Mouse (Mus musculus): Measurements from ENCODE around the gene Prrg2. TPM values are rescaled to one million over a fixed set of nuclear protein-coding genes. Genes with fewer than 3 reads are reported as not detected.

Prrg2 gene
- total and polyA plus RNA-seq, 2 experiments = 26.1 to 74.1 TPM

- H3K4me1 ChIP-seq (ENCODE audit: control insufficient read depth, insufficient read depth, low read length) = no peaks in the 10 kb centered on the region
- whole genome bisulfite sequencing = 94% methylated on average over 14 of the region's 14 CpGs
- H3K79me2 ChIP-seq (ENCODE audit: control insufficient read depth, insufficient read depth, low read length) = peaks cover 1% of the 10 kb centered on the region
- H3K4me3 ChIP-seq (ENCODE audit: insufficient read depth, low read depth, low read length) = no peak overlapping the region
- TF ChIP-seq CTCF (IDR thresholded peaks at IDR 0.05; ENCODE audit: low read depth, low read length) (no peak), POLR2A (IDR thresholded peaks at IDR 0.05; ENCODE audit: extremely low read depth, insufficient read depth, low read length) (no peak)
- H3K36me3 ChIP-seq (ENCODE audit: control insufficient read depth, insufficient read depth, low read length) = peaks cover 11% of the 10 kb centered on the region; the same call in 1 of the 2 replicates
- H3K27me3 ChIP-seq (ENCODE audit: control insufficient read depth, insufficient read depth, low read length) = no peaks in the 10 kb centered on the region
- no peak overlapping the region for H3K27ac ChIP-seq (replicated peaks; ENCODE audit: insufficient read depth, low read depth, low read length)
- H3K9ac ChIP-seq (ENCODE audit: low read depth, low read length) = no peak overlapping the region
- no peak for DNase-seq (ENCODE audit: extremely low read depth, low read depth, low spot score)
Observed at GRCm38 (mm10) chr7:45043307-45043706, 19.2 kb downstream of the Prrg2 start.

DNA sequence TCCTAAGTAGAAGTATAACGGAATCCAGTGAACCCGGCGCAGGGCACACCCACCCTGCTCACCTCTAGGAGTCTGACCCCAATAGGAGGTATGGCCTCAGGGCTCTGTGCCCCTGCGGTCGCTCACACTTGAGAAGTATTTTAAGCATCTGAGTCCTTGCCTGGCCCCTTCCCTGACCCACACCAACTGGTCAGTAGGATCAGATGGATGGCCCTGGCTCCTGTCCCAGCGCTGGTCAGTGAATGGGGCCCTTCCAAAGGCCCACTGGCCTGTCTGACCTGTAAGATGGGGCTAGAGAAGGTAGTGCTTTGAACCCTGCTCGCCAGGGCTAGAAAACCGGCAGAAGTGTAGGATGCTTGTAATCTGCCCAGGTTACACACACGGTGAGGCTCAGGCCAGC lies 21.6 kb downstream of the Prrg2 start:
- Histone ChIP-seq H3K79me2 (ENCODE audit: control insufficient read depth, insufficient read depth, low read length) (no peaks in the 10 kb centered on the region; the same call in none of the 2 replicates), H3K4me1 (ENCODE audit: control insufficient read depth, insufficient read depth, low read length) (no peaks in the 10 kb centered on the region), H3K27me3 (ENCODE audit: control insufficient read depth, insufficient read depth, low read length) (no peaks in the 10 kb centered on the region), H3K36me3 (ENCODE audit: control insufficient read depth, insufficient read depth, low read length) (peaks cover 11% of the 10 kb centered on the region), H3K9ac (ENCODE audit: low read depth, low read length) (no peak overlapping the region), H3K27ac (replicated peaks; ENCODE audit: insufficient read depth, low read depth, low read length) (no peak overlapping the region), H3K4me3 (ENCODE audit: insufficient read depth, low read depth, low read length) (no peak overlapping the region)
- DNase-seq (ENCODE audit: extremely low read depth, low read depth, low spot score) = no peak
- TF ChIP-seq CTCF (IDR thresholded peaks at IDR 0.05; ENCODE audit: low read depth, low read length) (no peak), POLR2A (IDR thresholded peaks at IDR 0.05; ENCODE audit: extremely low read depth, insufficient read depth, low read length) (no peak)
- WGBS = 94% methylated on average over 9 of the region's 9 CpGs

GRCm38 (mm10) chr7:45038411-45038810 lies 24.1 kb downstream of the Prrg2 start:
- Histone ChIP-seq H3K27me3 (ENCODE audit: control insufficient read depth, insufficient read depth, low read length) (no peaks in the 10 kb centered on the region), H3K4me1 (ENCODE audit: control insufficient read depth, insufficient read depth, low read length) (no peaks in the 10 kb centered on the region), H3K36me3 (ENCODE audit: control insufficient read depth, insufficient read depth, low read length) (peaks cover 21% of the 10 kb centered on the region), H3K9ac (ENCODE audit: low read depth, low read length) (no peak overlapping the region), H3K79me2 (ENCODE audit: control insufficient read depth, insufficient read depth, low read length) (no peaks in the 10 kb centered on the region; the same call in 1 of the 2 replicates), H3K4me3 (ENCODE audit: insufficient read depth, low read depth, low read length) (no peak overlapping the region), H3K27ac (replicated peaks; ENCODE audit: insufficient read depth, low read depth, low read length) (no peak overlapping the region)
- WGBS = 96% methylated on average over 9 of the region's 9 CpGs
- DNase-seq (ENCODE audit: extremely low read depth, low read depth, low spot score) = no peak
- TF ChIP-seq CTCF (IDR thresholded peaks at IDR 0.05; ENCODE audit: low read depth, low read length) (no peak), POLR2A (IDR thresholded peaks at IDR 0.05; ENCODE audit: extremely low read depth, insufficient read depth, low read length) (no peak)

DNA sequence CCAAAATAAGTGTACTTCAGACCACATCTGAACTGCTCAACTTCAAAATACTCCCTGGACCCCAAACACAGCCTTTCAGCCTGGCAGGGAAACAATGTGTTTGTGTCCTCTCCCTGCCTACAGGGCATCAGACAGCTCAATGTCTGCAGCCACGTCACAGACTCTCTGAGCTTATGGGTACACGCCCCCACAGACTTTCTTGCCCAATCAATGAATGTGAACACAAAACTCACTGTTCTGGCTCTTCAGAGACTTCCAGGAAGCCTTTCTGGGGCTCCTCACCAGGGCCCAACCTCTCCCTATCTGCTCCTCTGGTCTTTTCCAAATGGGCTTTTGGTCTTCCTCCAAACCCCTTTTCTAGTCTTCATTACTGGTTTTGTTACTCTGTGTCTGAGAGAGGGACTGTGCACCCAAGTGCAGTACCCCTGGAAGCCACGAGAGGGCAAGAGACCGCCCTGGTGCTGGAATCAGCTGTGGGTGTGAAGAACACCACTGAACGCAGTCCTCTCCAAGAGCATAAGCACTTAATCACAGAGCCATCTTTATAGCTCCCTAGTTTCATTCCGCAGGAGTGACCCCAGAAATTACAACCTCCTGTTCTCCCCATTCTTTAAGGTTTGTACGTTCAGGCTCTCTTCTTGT lies 24.6 kb downstream of the Prrg2 start:
- Histone ChIP-seq H3K4me1 (ENCODE audit: control insufficient read depth, insufficient read depth, low read length) (no peaks in the 10 kb centered on the region), H3K79me2 (ENCODE audit: control insufficient read depth, insufficient read depth, low read length) (no peaks in the 10 kb centered on the region; the same call in 1 of the 2 replicates), H3K9ac (ENCODE audit: low read depth, low read length) (no peak overlapping the region), H3K27ac (replicated peaks; ENCODE audit: insufficient read depth, low read depth, low read length) (no peak overlapping the region), H3K36me3 (ENCODE audit: control insufficient read depth, insufficient read depth, low read length) (peaks cover 23% of the 10 kb centered on the region), H3K27me3 (ENCODE audit: control insufficient read depth, insufficient read depth, low read length) (no peaks in the 10 kb centered on the region), H3K4me3 (ENCODE audit: insufficient read depth, low read depth, low read length) (no peak overlapping the region)
- 64% methylated on average over 7 of the region's 7 CpGs for WGBS
- TF ChIP-seq CTCF (IDR thresholded peaks at IDR 0.05; ENCODE audit: low read depth, low read length) (peak; percentile 89), POLR2A (IDR thresholded peaks at IDR 0.05; ENCODE audit: extremely low read depth, insufficient read depth, low read length) (no peak)
- DNase-seq (ENCODE audit: extremely low read depth, low read depth, low spot score) = no peak

- 85% methylated on average over 11 of the region's 11 CpGs for WGBS
- no peak overlapping the region for H3K4me3 ChIP-seq (ENCODE audit: insufficient read depth, low read depth, low read length)
- TF ChIP-seq POLR2A (IDR thresholded peaks at IDR 0.05; ENCODE audit: extremely low read depth, insufficient read depth, low read length) (no peak), CTCF (IDR thresholded peaks at IDR 0.05; ENCODE audit: low read depth, low read length) (no peak)
- H3K36me3 ChIP-seq (ENCODE audit: control insufficient read depth, insufficient read depth, low read length) = peaks cover 20% of the 10 kb centered on the region
- DNase-seq (ENCODE audit: extremely low read depth, low read depth, low spot score) = no peak
- H3K79me2 ChIP-seq (ENCODE audit: control insufficient read depth, insufficient read depth, low read length) = no peaks in the 10 kb centered on the region
- no peaks in the 10 kb centered on the region for H3K27me3 ChIP-seq (ENCODE audit: control insufficient read depth, insufficient read depth, low read length)
- no peaks in the 10 kb centered on the region for H3K4me1 ChIP-seq (ENCODE audit: control insufficient read depth, insufficient read depth, low read length)
- H3K27ac ChIP-seq (replicated peaks; ENCODE audit: insufficient read depth, low read depth, low read length) = no peak overlapping the region
- H3K9ac ChIP-seq (ENCODE audit: low read depth, low read length) = no peak overlapping the region
Observed at GRCm38 (mm10) chr7:45036702-45037101, 25.8 kb downstream of the Prrg2 start.

GRCm38 (mm10) chr7:45035631-45036030 lies 26.8 kb downstream of the Prrg2 start:
- Histone ChIP-seq H3K4me1 (ENCODE audit: control insufficient read depth, insufficient read depth, low read length) (no peaks in the 10 kb centered on the region), H3K36me3 (ENCODE audit: control insufficient read depth, insufficient read depth, low read length) (peaks cover 24% of the 10 kb centered on the region), H3K27ac (replicated peaks; ENCODE audit: insufficient read depth, low read depth, low read length) (no peak overlapping the region), H3K4me3 (ENCODE audit: insufficient read depth, low read depth, low read length) (no peak overlapping the region), H3K79me2 (ENCODE audit: control insufficient read depth, insufficient read depth, low read length) (no peaks in the 10 kb centered on the region), H3K27me3 (ENCODE audit: control insufficient read depth, insufficient read depth, low read length) (no peaks in the 10 kb centered on the region), H3K9ac (ENCODE audit: low read depth, low read length) (no peak overlapping the region)
- no peak for TF ChIP-seq POLR2A (IDR thresholded peaks at IDR 0.05; ENCODE audit: extremely low read depth, insufficient read depth, low read length)
- no peak for TF ChIP-seq CTCF (IDR thresholded peaks at IDR 0.05; ENCODE audit: low read depth, low read length)
- 86% methylated on average over 3 of the region's 3 CpGs for WGBS
- no peak for DNase-seq (ENCODE audit: extremely low read depth, low read depth, low spot score)

All from liver, adult 2 months (tissue).